Mouse (Mus musculus) brain, embryonic 14.5 days (tissue): Measurements from ENCODE around the gene Fgfrl1. TPM values are rescaled to one million over a fixed set of nuclear protein-coding genes. Genes with fewer than 3 reads are reported as not detected.

Source experiments
- DNase-seq: peaks from one replicate; pipeline ENCODE4 v3.0.0-alpha.2; 2011; ENCODE audit warnings: low read depth
- CTCF ChIP-seq: fragments of 200-500 bp; IDR thresholded peaks from 2 replicates; pipeline ENCODE4 v1.5.1; 2012; ENCODE audit warnings: inconsistent platforms, mild to moderate bottlenecking, moderate library complexity, borderline replicate concordance; ENCODE audit not compliant: insufficient read depth, insufficient read length; ENCODE audit errors: extremely low read depth
- POLR2A ChIP-seq: fragments of 200-500 bp; IDR thresholded peaks from 2 replicates; pipeline ENCODE4 v1.6.1; 2012; ENCODE audit warnings: mild to moderate bottlenecking, inconsistent platforms, borderline replicate concordance; ENCODE audit not compliant: poor library complexity, insufficient read depth, insufficient read length, severe bottlenecking; ENCODE audit errors: extremely low read depth
- polyA plus RNA-seq: library from polyadenylated mRNA; depleted of rRNA; stranded (reverse); fragments of >200 nt; gene quantifications from 2 replicates; pipeline ENCODE4 v1.2.3, GENCODE M21; 2012

Gene Fgfrl1
- polyA plus RNA-seq, 1 experiment = 18.1 TPM

GRCm38 (mm10) chr5:108657406-108657805 lies 34.8 kb upstream of the Fgfrl1 start:
- no peak for DNase-seq
- TF ChIP-seq CTCF (no peak), POLR2A (no peak)

- TF ChIP-seq CTCF (no peak), POLR2A (no peak)
- DNase-seq = no peak
These were observed 33.6 kb upstream of the Fgfrl1 start for GRCm38 (mm10) chr5:108658611-108659010.

GRCm38 (mm10) chr5:108659698-108660631 lies 32.2 kb upstream of the Fgfrl1 start, which contains the start of gene Idua:
Gene Idua (plus strand): TSS chr5:108660331.
- DNase-seq = no peak
- TF ChIP-seq POLR2A = no peak
- no peak for TF ChIP-seq CTCF

GRCm38 (mm10) chr5:108660632-108661268 lies 31.4 kb upstream of the Fgfrl1 start:
- peak; percentile 93 for DNase-seq

GRCm38 (mm10) chr5:108662772-108663171 lies 29.4 kb upstream of the Fgfrl1 start:
- TF ChIP-seq CTCF (no peak), POLR2A (no peak)
- no peak for DNase-seq

More at GRCm38 (mm10) chr5:108660632-108661268, 31.4 kb upstream of the Fgfrl1 start:
- TF ChIP-seq POLR2A (peak; percentile 79; the same call in 1 of the 2 replicates), CTCF (no peak)

GRCm38 (mm10) chr5:108665066-108665465 lies 27.1 kb upstream of the Fgfrl1 start:
- TF ChIP-seq POLR2A = no peak
- TF ChIP-seq CTCF = no peak
- no peak for DNase-seq

GRCm38 (mm10) chr5:108667370-108667769 lies 24.8 kb upstream of the Fgfrl1 start:
- TF ChIP-seq POLR2A (no peak), CTCF (no peak)
- no peak for DNase-seq

- no peak for TF ChIP-seq POLR2A
- no peak for TF ChIP-seq CTCF
- DNase-seq = no peak
These were observed 23.7 kb upstream of the Fgfrl1 start for GRCm38 (mm10) chr5:108668387-108668932.

- peak; percentile 91 for DNase-seq
- TF ChIP-seq POLR2A = 0 out of 2 replicates have a peak, but pooled peaks have one; percentile 52
- TF ChIP-seq CTCF = peak; percentile 65; the same call in 1 of the 2 replicates
These were observed 22.9 kb upstream of the Fgfrl1 start, which contains the start of gene Dgkq for GRCm38 (mm10) chr5:108668977-108669936. Gene Dgkq (minus strand): TSS chr5:108669672.

GRCm38 (mm10) chr5:108669986-108670385 lies 22.2 kb upstream of the Fgfrl1 start:
- DNase-seq = no peak
- no peak for TF ChIP-seq POLR2A
- TF ChIP-seq CTCF = no peak
